Comparison of ENCODE assay signal across 18 mouse cellular contexts in genomic region chr1:185291336-185291735, GRCm38 (mm10). TPM values are rescaled to one million over a fixed set of nuclear protein-coding genes. Genes with fewer than 3 reads are reported as not detected.
A peak's percentile ranks its signal among the peaks of the same experiment; 100 is the strongest.
DNase-seq lines count a peak whose midpoint lies in the region; ATAC-seq lines count a peak whose summit lies in the region.
"Had no signal": no experiment of that assay in that cellular context is flagged by ENCODE, and none has a peak within 500 bp of the region (broad histone marks: within the 10 kb centered on the region; RNA-seq: fewer than 3 reads in every experiment).

No protein-coding gene starts in this region.

- ATAC-seq in megakaryocyte progenitor cell, adult 5-6 weeks (replicated peaks; ENCODE audit: poor library complexity) = 0 out of 2 replicates have a peak, but pooled peaks have one; percentile 12
- ATAC-seq: activated CD4-positive, CD25-positive, alpha-beta regulatory T cell, adult 4 months; forebrain, embryonic 13.5 days; forebrain, embryonic 15.5 days; forebrain, postnatal 0 days; Patski had no signal

- DNase-seq in heart, adult 11 months = peak; percentile 86
- no peak for DNase-seq in heart, postnatal 36 days
- DNase-seq in NIH3T3 (ENCODE audit: low read depth) = peak; percentile 11
- DNase-seq in ovary, postnatal 36 days (ENCODE audit: low spot score) = no peak
- DNase-seq: adrenal gland, adult 8-10 months; adrenal gland, postnatal 14 days; adrenal gland, postnatal 36 days; cerebellum, adult 11 months; cerebellum, adult 18-20 months; cerebellum, adult 8-10 months; cerebellum, postnatal 10 days; cerebellum, postnatal 25 days; forebrain, postnatal 0 days had no signal

- intact Hi-C loops in heart, postnatal 36 days (cut with DNase I) = no loop called here

RNA-seq across cellular contexts. Expression of gene Iars2, which starts 37.9 kb away (rescaled TPM):
- total RNA-seq in heart, postnatal 36 days (2021) = 10 to 100 TPM; 81.2 to 83.4 TPM
- total RNA-seq in megakaryocyte progenitor cell, adult 5-6 weeks (2015) = 48.1 and 63.6 TPM in 2 replicates
- total RNA-seq in megakaryocyte progenitor cell, adult 5-6 weeks (2017) = 42.8 and 46.3 TPM in 2 replicates

RNA-seq across cellular contexts. Expression of gene Bpnt1, which starts 40.6 kb away (rescaled TPM):
- 10 to 100 TPM; 23.4 to 27.0 TPM for total RNA-seq in heart, postnatal 36 days (2021)
- 7.7 and 7.9 TPM in 2 replicates for total RNA-seq in megakaryocyte progenitor cell, adult 5-6 weeks (2015)
- 23.6 and 25.2 TPM in 2 replicates for total RNA-seq in megakaryocyte progenitor cell, adult 5-6 weeks (2017)

Comparison
In these comparisons a context has a peak if more than half of its experiments do, and no peak if none do; other contexts are left out.
1. DNase-seq: peak in heart, adult 11 months (single experiment) and NIH3T3 (single experiment); none in heart, postnatal 36 days (0 of 2) and ovary, postnatal 36 days (single experiment).